Mouse (Mus musculus): ENCODE data around the gene Uck2.

GRCm38 (mm10) chr1:167313220-167313619, 28.1 kb upstream of the Uck2 start:
- TF ChIP-seq CTCF (IDR thresholded peaks at IDR 0.05; ENCODE audit: low read depth), result peak; percentile 39
- no peak for TF ChIP-seq EP300 (IDR thresholded peaks at IDR 0.05; ENCODE audit: low read depth)

All from liver, embryonic 14.5 days (tissue).